Mouse (Mus musculus): ENCODE data around the gene Arvcf. TPM values are rescaled to one million over a fixed set of nuclear protein-coding genes. Genes with fewer than 3 reads are reported as not detected.

The Arvcf gene
- 115 and 126 TPM in 2 replicates for polyA plus RNA-seq (2016; fragmentation: Nextera tagmentation; extraction: Ambion mirVana)

DNA sequence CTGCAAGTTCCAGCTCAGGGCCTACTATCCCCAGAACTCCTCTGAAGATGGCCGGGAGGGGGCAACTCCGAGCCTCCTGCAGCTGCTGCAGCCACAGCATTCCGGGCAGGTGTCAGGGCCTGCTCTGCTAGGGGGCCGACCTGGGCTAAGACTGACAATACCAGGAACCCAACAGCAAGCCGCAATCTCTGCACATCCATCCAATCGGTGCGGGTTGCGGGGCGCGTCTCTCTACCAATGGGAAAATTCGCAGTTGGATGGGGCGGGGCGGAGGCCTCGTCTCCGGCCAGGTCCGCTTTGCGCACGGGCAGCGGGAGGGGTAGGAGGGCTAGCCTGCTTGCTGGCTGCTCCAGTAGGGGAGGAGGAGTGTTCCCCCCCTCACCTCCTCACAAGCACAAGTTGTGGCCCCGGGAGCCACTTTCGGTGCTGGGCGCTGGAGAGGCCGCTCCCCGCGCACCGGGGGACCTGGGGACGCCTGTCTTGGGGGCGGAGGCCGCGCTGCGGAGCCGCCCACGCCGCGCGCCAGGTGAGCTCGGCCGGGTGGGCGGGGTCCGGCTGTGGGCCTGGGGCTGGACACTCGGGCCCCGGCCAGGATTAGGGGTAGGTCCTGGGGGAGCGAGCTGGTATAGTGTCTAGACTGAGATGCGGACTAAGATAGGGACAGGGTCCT, at the start of gene Arvcf, which contains the start of gene Tango2:
Gene Arvcf (plus strand): TSS at position 252 of the 670 bp plus-strand sequence.
Gene Tango2 (minus strand): TSS at position 173 of the 670 bp plus-strand sequence.
- Histone ChIP-seq H3K27me3 (peaks cover 16% of the 10 kb centered on the region; the same call in 1 of the 2 replicates), H3K27ac (peak within 1 kb of the TSS; percentile 46; the same call in 1 of the 2 replicates), H3K9me3 (no peaks in the 10 kb centered on the region), H3K4me3 (replicated peaks) (peak within 1 kb of the TSS; percentile 91), H3K9ac (peak within 1 kb of the TSS; percentile 79), H3K4me1 (peaks cover 49% of the 10 kb centered on the region), H3K4me2 (peak within 1 kb of the TSS; percentile 88), H3K36me3 (replicated peaks) (0 out of 2 replicates have a peak, but pooled peaks cover 2% of the 10 kb centered on the region)
- WGBS = under 1% methylated on average over 44 of the region's 44 CpGs
- ATAC-seq (ENCODE audit: low FRiP score) = peak; percentile 84

DNA sequence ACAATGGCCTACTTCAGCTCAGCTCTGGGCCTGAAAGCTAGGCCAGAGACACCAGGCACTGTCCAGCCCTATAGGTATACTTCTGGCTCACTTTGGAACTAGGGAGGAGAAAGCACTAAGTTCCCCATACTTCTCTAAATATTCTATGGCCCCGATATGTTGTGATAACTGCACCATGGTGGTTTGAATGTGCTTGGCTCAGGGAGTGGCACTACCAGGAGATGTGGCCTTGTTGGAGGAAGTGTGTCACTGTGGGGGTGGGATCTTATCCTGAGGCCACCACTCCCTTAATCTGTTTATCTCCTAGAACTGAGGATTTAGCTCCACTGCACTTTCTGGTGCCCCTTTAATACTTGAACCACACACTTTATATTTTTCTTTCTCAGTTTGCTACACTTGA, 39.8 kb upstream of the Arvcf start:
- Histone ChIP-seq H3K4me2 (no peak overlapping the region), H3K27ac (no peak overlapping the region), H3K36me3 (replicated peaks) (peaks cover 27% of the 10 kb centered on the region), H3K4me3 (replicated peaks) (no peak overlapping the region), H3K9me3 (no peaks in the 10 kb centered on the region), H3K9ac (no peak overlapping the region), H3K4me1 (no peaks in the 10 kb centered on the region), H3K27me3 (no peaks in the 10 kb centered on the region)
- WGBS = 91% methylated on average over 1 of the region's 1 CpGs
- no peak for ATAC-seq (ENCODE audit: low FRiP score)

DNA sequence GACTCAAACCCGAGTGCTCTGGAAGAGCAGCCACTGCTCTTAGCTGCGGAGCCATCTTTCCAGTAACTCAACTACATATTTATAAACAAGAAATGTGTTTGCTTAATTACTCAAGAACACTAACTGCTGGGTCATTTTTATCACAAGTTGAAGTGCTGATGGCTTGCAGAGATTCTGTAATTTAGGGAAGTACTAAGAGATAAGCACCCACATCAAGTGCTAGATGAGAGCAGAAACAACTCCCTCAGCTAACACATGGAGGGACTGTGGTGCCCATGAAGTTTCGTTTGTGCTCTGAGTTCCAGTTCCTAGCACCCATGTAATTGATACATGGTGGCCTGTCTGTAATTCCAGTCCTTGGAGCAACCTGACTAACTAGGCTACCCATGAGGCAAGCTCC, 29.0 kb upstream of the Arvcf start:
- Histone ChIP-seq H3K27ac (no peak overlapping the region), H3K9ac (no peak overlapping the region), H3K36me3 (replicated peaks) (peaks cover 11% of the 10 kb centered on the region), H3K4me1 (no peaks in the 10 kb centered on the region), H3K27me3 (no peaks in the 10 kb centered on the region), H3K9me3 (no peaks in the 10 kb centered on the region), H3K4me3 (replicated peaks) (no peak overlapping the region), H3K4me2 (no peak overlapping the region)
- ATAC-seq (ENCODE audit: low FRiP score) = no peak
- WGBS = 82% methylated on average over 3 of the region's 3 CpGs

DNA sequence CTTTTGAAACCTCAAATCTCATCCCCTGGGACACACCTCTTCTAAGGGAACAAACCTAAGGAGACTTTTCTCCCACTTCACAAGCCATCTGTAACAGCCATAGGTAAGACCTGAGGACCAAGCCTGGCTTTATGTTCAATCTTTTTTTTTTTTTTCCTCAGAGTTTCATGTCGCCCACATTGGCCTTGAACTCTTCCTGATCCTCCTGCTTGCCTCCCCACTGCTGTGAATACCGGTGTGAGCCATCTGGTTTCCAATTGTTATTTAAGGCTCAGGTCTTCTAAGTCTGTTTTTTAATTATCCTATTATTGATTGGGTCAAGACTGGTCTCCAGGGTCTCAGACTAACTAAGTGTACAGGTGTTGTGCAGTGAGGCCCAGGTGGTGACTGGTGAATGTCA, 26.5 kb upstream of the Arvcf start:
- Histone ChIP-seq H3K9me3 (no peaks in the 10 kb centered on the region), H3K27ac (no peak overlapping the region), H3K4me2 (no peak overlapping the region), H3K27me3 (no peaks in the 10 kb centered on the region), H3K9ac (no peak overlapping the region), H3K4me1 (no peaks in the 10 kb centered on the region), H3K36me3 (replicated peaks) (peaks cover 11% of the 10 kb centered on the region), H3K4me3 (replicated peaks) (no peak overlapping the region)
- no peak for ATAC-seq (ENCODE audit: low FRiP score)
- 91% methylated on average over 2 of the region's 2 CpGs for WGBS

DNA sequence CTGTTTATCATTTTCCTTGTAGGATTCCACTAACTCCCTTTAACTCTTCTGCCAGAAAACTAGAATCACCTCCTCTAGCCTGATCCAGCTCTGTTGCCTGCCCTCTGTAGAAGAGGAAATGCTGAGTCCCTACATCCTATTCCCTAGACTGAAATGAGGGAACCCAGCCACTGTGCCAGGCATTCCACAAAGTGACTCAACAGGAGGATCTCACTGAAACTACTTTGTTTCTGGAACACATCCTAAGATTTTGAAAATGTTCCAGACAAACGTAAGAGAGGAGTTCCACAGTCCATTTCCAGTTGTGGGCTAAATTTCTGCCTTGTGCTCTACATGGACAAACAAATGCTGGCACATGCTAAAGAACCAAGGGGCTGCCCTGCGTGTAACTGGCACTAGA, 24.5 kb upstream of the Arvcf start:
- Histone ChIP-seq H3K4me3 (replicated peaks) (no peak overlapping the region), H3K4me1 (no peaks in the 10 kb centered on the region), H3K9ac (no peak overlapping the region), H3K36me3 (replicated peaks) (peaks cover 11% of the 10 kb centered on the region), H3K9me3 (no peaks in the 10 kb centered on the region), H3K27me3 (no peaks in the 10 kb centered on the region), H3K27ac (no peak overlapping the region), H3K4me2 (no peak overlapping the region)
- whole genome bisulfite sequencing = 90% methylated on average over 2 of the region's 2 CpGs
- ATAC-seq (ENCODE audit: low FRiP score) = no peak

DNA sequence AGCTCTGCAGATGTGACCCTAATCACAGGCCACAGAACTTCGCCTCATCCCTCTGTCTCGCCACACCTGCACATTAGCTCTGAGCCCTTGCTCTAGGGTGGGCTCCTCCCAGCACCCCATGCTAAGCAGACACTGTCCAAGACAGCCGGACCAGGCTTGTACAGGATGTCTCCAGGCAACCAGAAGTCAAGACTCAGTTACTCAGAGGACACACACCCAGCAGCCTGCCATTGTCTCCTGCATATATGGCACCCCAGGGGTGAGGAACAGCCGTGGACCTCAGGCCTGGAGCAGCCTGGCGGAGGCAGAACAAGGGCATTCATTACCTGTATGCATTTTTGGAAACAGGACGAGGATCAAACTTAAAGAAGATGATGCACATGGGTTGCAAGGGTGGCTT, 24.0 kb upstream of the Arvcf start:
- H3K4me2 ChIP-seq = no peak overlapping the region
- WGBS = 80% methylated on average over 6 of the region's 6 CpGs
- H3K4me1 ChIP-seq = no peaks in the 10 kb centered on the region
- no peak overlapping the region for H3K4me3 ChIP-seq (replicated peaks)
- no peaks in the 10 kb centered on the region for H3K27me3 ChIP-seq
- ATAC-seq (ENCODE audit: low FRiP score) = no peak
- H3K36me3 ChIP-seq (replicated peaks) = peaks cover 11% of the 10 kb centered on the region
- H3K9me3 ChIP-seq = no peaks in the 10 kb centered on the region
- H3K27ac ChIP-seq = no peak overlapping the region
- no peak overlapping the region for H3K9ac ChIP-seq

DNA sequence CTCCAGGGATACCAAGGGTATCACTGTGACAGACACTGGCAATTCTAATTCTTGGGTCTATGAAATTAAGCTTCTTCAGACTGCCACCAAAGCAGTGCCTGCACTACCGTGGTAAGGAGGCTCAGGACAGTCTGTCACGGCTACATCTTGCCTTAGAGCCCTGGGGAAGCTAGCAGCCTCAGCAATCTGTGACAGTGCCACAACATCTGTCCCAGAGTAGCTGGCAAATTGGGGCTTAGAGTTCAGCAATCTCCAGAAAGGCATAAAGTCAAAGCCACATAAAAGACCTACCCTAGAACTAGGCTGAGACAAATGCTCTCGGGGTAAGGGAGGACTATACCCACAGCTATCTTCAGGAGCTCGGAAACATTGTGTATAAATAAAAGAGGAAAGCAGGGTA, 22.2 kb upstream of the Arvcf start:
- H3K4me2 ChIP-seq = no peak overlapping the region
- no peak for ATAC-seq (ENCODE audit: low FRiP score)
- H3K4me3 ChIP-seq (replicated peaks) = no peak overlapping the region
- no peak overlapping the region for H3K27ac ChIP-seq
- no peaks in the 10 kb centered on the region for H3K27me3 ChIP-seq
- 89% methylated on average over 4 of the region's 4 CpGs for WGBS
- no peaks in the 10 kb centered on the region for H3K4me1 ChIP-seq
- H3K9me3 ChIP-seq = no peaks in the 10 kb centered on the region
- H3K9ac ChIP-seq = no peak overlapping the region
- peaks cover 11% of the 10 kb centered on the region for H3K36me3 ChIP-seq (replicated peaks)

DNA sequence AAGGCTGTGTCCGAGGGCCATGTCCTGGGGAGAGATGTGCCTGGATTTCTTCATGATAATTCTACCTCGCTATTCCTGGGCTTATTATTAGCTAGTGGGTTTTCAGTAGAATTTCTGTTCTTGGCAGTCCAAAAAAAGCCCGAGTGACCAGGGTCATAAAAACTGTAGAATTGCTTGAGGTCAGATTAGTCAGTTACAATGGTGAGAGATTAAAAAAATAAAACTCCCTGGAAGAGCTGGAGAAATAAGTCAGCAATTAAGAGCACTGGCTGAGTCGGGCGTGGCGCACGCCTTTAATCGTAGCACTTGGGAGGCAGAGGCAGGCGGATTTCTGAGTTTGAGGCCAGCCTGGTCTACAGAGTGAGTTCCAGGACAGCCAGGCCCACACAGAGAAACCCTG, 20.0 kb upstream of the Arvcf start:
- H3K27ac ChIP-seq = no peak overlapping the region
- no peak for ATAC-seq (ENCODE audit: low FRiP score)
- H3K4me2 ChIP-seq = no peak overlapping the region
- H3K9me3 ChIP-seq = no peaks in the 10 kb centered on the region
- H3K4me1 ChIP-seq = no peaks in the 10 kb centered on the region
- H3K36me3 ChIP-seq (replicated peaks) = 0 out of 2 replicates have a peak, but pooled peaks cover under 1% of the 10 kb centered on the region
- 91% methylated on average over 9 of the region's 9 CpGs for WGBS
- H3K27me3 ChIP-seq = no peaks in the 10 kb centered on the region
- no peak overlapping the region for H3K4me3 ChIP-seq (replicated peaks)
- no peak overlapping the region for H3K9ac ChIP-seq

DNA sequence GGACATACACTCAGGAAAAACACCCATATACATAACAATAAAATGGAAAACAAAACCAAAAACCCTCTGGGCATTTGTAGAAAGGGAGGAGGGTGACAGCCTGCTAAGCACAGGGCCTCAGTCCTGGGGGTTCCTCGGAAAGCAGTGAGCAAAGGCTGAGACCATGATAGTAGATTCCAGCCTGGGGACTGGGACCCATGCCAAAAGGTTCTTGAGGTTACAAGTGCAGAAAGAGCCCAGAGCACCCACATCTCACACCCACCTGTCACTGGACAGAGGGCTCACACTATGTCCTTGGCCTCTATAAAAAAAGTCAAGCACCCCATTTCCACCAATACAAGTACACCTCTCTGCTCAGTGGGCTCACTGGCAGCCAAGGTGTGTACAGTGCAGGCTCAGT, 19.5 kb upstream of the Arvcf start:
- H3K27me3 ChIP-seq = no peaks in the 10 kb centered on the region
- H3K4me1 ChIP-seq = no peaks in the 10 kb centered on the region
- no peak overlapping the region for H3K4me2 ChIP-seq
- H3K9ac ChIP-seq = no peak overlapping the region
- no peaks in the 10 kb centered on the region for H3K9me3 ChIP-seq
- ATAC-seq (ENCODE audit: low FRiP score) = no peak
- H3K27ac ChIP-seq = no peak overlapping the region
- no peak overlapping the region for H3K4me3 ChIP-seq (replicated peaks)
- WGBS = 90% methylated on average over 1 of the region's 1 CpGs
- no peaks in the 10 kb centered on the region for H3K36me3 ChIP-seq (replicated peaks)

DNA sequence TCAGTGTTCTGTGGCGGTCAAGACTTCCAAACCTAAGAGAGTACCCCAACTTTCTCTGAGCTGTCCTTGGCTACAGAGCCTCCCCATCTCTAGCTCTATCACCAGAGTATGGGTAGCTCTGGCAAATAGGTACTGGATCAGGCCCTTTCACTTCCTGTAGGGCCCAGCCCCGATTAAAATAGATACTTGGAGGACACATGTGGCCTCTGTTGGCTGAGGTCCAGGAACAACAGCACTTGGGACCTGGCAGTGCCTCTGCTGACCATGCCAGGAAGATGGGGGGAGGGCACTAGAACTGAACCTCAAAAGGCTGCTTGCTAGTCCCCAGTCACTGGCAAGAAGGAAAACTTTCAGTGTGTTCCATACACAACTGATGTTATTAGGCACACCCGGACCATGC, 14.0 kb upstream of the Arvcf start:
- H3K9ac ChIP-seq = no peak overlapping the region
- H3K4me1 ChIP-seq = no peaks in the 10 kb centered on the region
- H3K9me3 ChIP-seq = no peaks in the 10 kb centered on the region
- no peak for ATAC-seq (ENCODE audit: low FRiP score)
- no peak overlapping the region for H3K4me2 ChIP-seq
- H3K4me3 ChIP-seq (replicated peaks) = no peak overlapping the region
- no peaks in the 10 kb centered on the region for H3K27me3 ChIP-seq
- WGBS = 88% methylated on average over 3 of the region's 3 CpGs
- H3K27ac ChIP-seq = no peak overlapping the region
- peaks cover 4% of the 10 kb centered on the region; the same call in 1 of the 2 replicates for H3K36me3 ChIP-seq (replicated peaks)

DNA sequence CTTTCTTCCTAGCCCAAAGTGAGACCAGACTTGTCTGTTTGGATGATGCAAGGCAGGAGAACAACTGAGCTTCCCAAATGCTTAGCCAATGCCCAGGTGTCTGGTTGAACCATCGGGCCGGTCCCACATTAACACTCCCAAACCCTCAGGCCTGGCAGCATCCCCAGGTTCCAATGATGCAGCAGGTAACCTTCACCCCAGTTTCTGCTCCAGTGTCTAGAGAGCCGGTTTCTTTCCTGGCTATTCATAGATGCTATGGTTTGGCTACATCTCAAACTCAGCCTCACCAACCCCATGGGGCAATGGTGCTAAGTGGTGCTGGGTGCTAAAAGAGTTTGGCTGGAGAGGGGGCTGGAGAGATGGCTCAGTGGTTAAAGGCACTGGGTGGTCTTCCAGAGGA, 12.0 kb upstream of the Arvcf start:
- H3K27ac ChIP-seq = no peak overlapping the region
- no peak overlapping the region for H3K9ac ChIP-seq
- H3K27me3 ChIP-seq = no peaks in the 10 kb centered on the region
- ATAC-seq (ENCODE audit: low FRiP score) = no peak
- H3K4me1 ChIP-seq = peaks cover 7% of the 10 kb centered on the region; the same call in 1 of the 2 replicates
- 98% methylated on average over 3 of the region's 3 CpGs for WGBS
- H3K4me2 ChIP-seq = no peak overlapping the region
- peaks cover 4% of the 10 kb centered on the region; the same call in 1 of the 2 replicates for H3K36me3 ChIP-seq (replicated peaks)
- H3K9me3 ChIP-seq = no peaks in the 10 kb centered on the region
- no peak overlapping the region for H3K4me3 ChIP-seq (replicated peaks)

DNA sequence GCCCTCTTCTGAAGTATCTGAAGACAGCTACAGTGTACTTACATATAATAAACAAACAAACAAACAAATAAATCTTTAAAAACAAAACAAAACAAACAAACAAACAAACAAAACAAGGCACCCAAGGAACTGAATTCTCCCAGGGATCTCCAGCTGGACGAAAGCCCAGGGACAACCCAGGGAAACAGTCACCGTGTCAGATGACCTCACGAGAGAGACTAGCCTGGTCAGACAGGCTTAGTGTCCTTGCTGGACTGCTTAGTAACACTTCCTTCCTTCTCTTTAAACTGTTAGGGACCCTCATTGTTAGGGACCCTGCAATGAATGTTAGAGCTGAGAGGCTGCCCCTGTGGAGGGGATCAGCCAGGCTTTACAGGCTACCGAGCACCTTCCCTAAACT, 10.7 kb upstream of the Arvcf start:
- 88% methylated on average over 4 of the region's 4 CpGs for WGBS
- H3K36me3 ChIP-seq (replicated peaks) = peaks cover 4% of the 10 kb centered on the region; the same call in 1 of the 2 replicates
- ATAC-seq (ENCODE audit: low FRiP score) = no peak

DNA sequence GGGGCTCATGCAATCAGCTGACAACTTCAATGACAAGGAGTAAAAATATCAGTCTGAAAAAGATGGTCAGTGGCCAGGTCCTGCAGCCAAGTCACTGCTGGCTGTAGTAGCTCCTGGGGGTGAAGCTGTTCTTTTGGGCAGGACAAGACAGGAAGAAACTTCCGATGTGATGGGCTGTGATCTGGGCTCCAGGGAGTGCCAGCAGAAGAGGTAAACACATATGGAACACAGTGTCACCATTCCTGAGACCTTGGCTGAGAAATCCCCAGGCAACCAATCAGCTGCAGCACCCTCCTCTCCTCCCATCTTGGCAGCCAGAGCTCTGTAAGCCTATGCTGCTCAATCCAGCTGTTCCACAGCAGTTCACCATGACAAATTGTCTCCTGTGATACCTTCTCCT, 8.1 kb upstream of the Arvcf start:
- no peaks in the 10 kb centered on the region for H3K27me3 ChIP-seq
- H3K4me2 ChIP-seq = no peak overlapping the region
- H3K36me3 ChIP-seq (replicated peaks) = peaks cover 4% of the 10 kb centered on the region; the same call in 1 of the 2 replicates
- H3K9me3 ChIP-seq = no peaks in the 10 kb centered on the region
- no peak for ATAC-seq (ENCODE audit: low FRiP score)
- H3K4me1 ChIP-seq = peaks cover 27% of the 10 kb centered on the region
- H3K9ac ChIP-seq = no peak overlapping the region
- no peak overlapping the region for H3K27ac ChIP-seq
- WGBS = 78% methylated on average over 1 of the region's 1 CpGs
- H3K4me3 ChIP-seq (replicated peaks) = no peak overlapping the region

More for the DNA sequence above, 10.7 kb upstream of the Arvcf start:
- H3K9me3 ChIP-seq = no peaks in the 10 kb centered on the region
- H3K27ac ChIP-seq = no peak overlapping the region
- H3K27me3 ChIP-seq = no peaks in the 10 kb centered on the region
- no peak overlapping the region for H3K4me3 ChIP-seq (replicated peaks)
- no peak overlapping the region for H3K4me2 ChIP-seq
- H3K4me1 ChIP-seq = peaks cover 9% of the 10 kb centered on the region
- H3K9ac ChIP-seq = no peak overlapping the region
